Mouse (Mus musculus) liver, adult 10 weeks (tissue): Measurements from ENCODE around the gene Olfr785. TPM values are rescaled to one million over a fixed set of nuclear protein-coding genes. Genes with fewer than 3 reads are reported as not detected.

Source experiments
- polyA plus RNA-seq: library from polyadenylated mRNA; stranded (reverse); fragments of 350-450 nt; fragmentation: Illumina TruSeq; extraction: RNeasy Lipid Tissue Mini Kit (QIAGEN cat#74804); gene quantifications from one replicate; pipeline ENCODE4 v1.2.3, GENCODE M21; 2014; ENCODE audit warnings: low read depth, low replicate concordance

Gene Olfr785
- not detected for polyA plus RNA-seq

GRCm38 (mm10) chr10:129405126-129405525 lies at the start of gene Olfr785:
TSS of gene Olfr785 (plus strand) at chr10:129405426.

DNA sequence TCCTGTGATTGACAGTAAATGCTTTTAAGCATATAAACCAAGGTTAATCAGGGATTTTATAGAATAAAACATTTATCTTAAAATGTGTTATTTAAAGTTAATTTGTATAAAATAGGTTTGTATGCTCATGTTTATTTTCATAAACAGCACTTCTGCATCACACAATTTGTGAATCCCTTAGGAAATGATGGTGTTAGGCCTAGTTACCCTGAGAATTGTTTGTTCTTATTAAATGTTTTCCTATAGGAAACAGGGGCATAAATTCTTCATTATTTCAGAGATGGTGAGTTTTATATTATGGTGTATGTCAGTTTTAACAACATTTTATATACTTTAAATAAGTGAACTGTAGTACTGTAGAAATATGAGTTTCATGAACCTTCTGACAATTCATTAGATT lies 21.4 kb upstream of the Olfr785 start, which contains the start of gene Olfr784:
Gene Olfr784, plus strand, starts transcription at position 301 of the 400 bp plus-strand sequence.

DNA sequence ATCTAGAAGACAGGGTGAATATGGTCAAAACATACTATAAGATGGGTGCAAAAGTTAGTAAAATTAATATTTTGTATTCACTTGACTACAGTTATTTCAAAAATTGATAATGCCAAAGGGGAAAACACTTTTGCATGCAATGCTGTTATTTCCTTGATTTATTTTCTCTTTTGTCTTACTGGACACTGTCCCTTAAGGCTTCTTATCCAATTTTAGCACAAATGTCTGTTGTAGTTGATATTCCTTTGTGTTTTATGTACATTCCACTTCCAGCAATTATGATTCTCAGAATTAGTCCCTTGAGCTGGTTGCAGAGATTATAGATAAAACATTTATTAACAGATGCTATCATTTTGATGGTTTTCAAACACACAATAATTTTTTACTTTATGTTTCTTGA lies 21.8 kb downstream of the Olfr785 start, which contains the start of gene Olfr786:
Gene Olfr786, plus strand, starts transcription at position 301 of the 400 bp plus-strand sequence.

Other genes starting within 250 kb of the Olfr785 start
- not detected for gene Olfr771, start 240.7 kb upstream of the Olfr785 start, polyA plus RNA-seq
- gene Olfr772, start 227.5 kb upstream of the Olfr785 start, polyA plus RNA-seq: not detected
- gene Olfr773, start 218.0 kb upstream of the Olfr785 start, polyA plus RNA-seq: not detected
- gene Olfr774, start 169.2 kb upstream of the Olfr785 start, polyA plus RNA-seq: not detected
- gene Olfr775, start 157.0 kb upstream of the Olfr785 start, polyA plus RNA-seq: not detected
- gene Olfr776, start 146.3 kb upstream of the Olfr785 start, polyA plus RNA-seq: not detected
- not detected for gene Olfr777, start 133.9 kb upstream of the Olfr785 start, polyA plus RNA-seq
- not detected for gene Olfr780, start 87.3 kb upstream of the Olfr785 start, polyA plus RNA-seq
- not detected for gene Olfr781, start 76.6 kb upstream of the Olfr785 start, polyA plus RNA-seq
- not detected for gene Olfr782, start 56.6 kb upstream of the Olfr785 start, polyA plus RNA-seq
- gene Olfr784, start 21.3 kb upstream of the Olfr785 start, polyA plus RNA-seq: not detected
- not detected for gene Olfr786, start 21.9 kb downstream of the Olfr785 start, polyA plus RNA-seq
- gene Olfr787, start 56.4 kb downstream of the Olfr785 start, polyA plus RNA-seq: not detected
- not detected for gene Olfr788, start 65.6 kb downstream of the Olfr785 start, polyA plus RNA-seq
- gene Olfr789, start 79.3 kb downstream of the Olfr785 start, polyA plus RNA-seq: not detected
- not detected for gene Olfr790, start 93.1 kb downstream of the Olfr785 start, polyA plus RNA-seq
- gene Olfr791, start 116.4 kb downstream of the Olfr785 start, polyA plus RNA-seq: not detected
- not detected for gene Olfr792, start 133.7 kb downstream of the Olfr785 start, polyA plus RNA-seq
- gene Olfr794, start 162.2 kb downstream of the Olfr785 start, polyA plus RNA-seq: not detected
- gene Olfr796, start 207.1 kb downstream of the Olfr785 start, polyA plus RNA-seq: not detected
- gene Olfr798, start 222.5 kb downstream of the Olfr785 start, polyA plus RNA-seq: not detected
- not detected for gene Olfr799, start 232.1 kb downstream of the Olfr785 start, polyA plus RNA-seq